Mouse (Mus musculus) forebrain, embryonic 15.5 days (tissue): ENCODE data around the gene R3hdm4. TPM values are rescaled to one million over a fixed set of nuclear protein-coding genes. Genes with fewer than 3 reads are reported as not detected.
"Not testable (repeated sequence)": the region's sequence is repeated elsewhere in the genome, so short reads cannot be mapped to it uniquely, and the experiment has no call there.

Experiments used
- ATAC-seq: fragments of 200-750 bp; cut with Nextera tagmentation; replicated peaks from 2 replicates; pipeline ENCODE4 v1.8.0; 2017; ENCODE audit warnings: mild to moderate bottlenecking, moderate TSS enrichment, moderate library complexity
- H3K27ac ChIP-seq: fragments of 300-500 bp; sonication (generic); replicated peaks from 2 replicates; pipeline ENCODE4 v1.5.1; 2015; ENCODE audit warnings: mild to moderate bottlenecking, inconsistent platforms
- H3K27me3 ChIP-seq: fragments of 300-500 bp; sonication (generic); 2 replicates; pipeline ENCODE4 v1.6.1; 2015; ENCODE audit warnings: inconsistent platforms
- H3K36me3 ChIP-seq: fragments of 300-500 bp; sonication (generic); 2 replicates; pipeline ENCODE4 v1.6.1; 2015; ENCODE audit warnings: mild to moderate bottlenecking, inconsistent platforms
- H3K4me1 ChIP-seq: fragments of 300-500 bp; sonication (generic); 2 replicates; pipeline ENCODE4 v1.6.1; 2015; ENCODE audit warnings: inconsistent platforms
- H3K4me2 ChIP-seq: fragments of 300-500 bp; sonication (generic); replicated peaks from 2 replicates; pipeline ENCODE4 v1.6.1; 2015; ENCODE audit warnings: mild to moderate bottlenecking, inconsistent platforms
- H3K4me3 ChIP-seq: fragments of 300-500 bp; sonication (generic); 2 replicates; pipeline ENCODE4 v1.5.1; 2015; ENCODE audit warnings: mild to moderate bottlenecking, inconsistent platforms
- H3K9ac ChIP-seq: fragments of 300-500 bp; sonication (generic); replicated peaks from 2 replicates; pipeline ENCODE4 v1.6.1; 2015; ENCODE audit warnings: mild to moderate bottlenecking, inconsistent platforms
- H3K9me3 ChIP-seq: fragments of 300-500 bp; sonication (generic); 2 replicates; pipeline ENCODE4 v1.6.1; 2016; ENCODE audit warnings: inconsistent platforms
- WGBS: fragments of 180-500 bp; shearing (Covaris S2); methylation state at CpG from one replicate; pipeline ENCODE4 v1.1.7; 2015; ENCODE audit warnings: mixed read lengths; 5-methylcytosine and 5-hydroxymethylcytosine counted together
- polyA plus RNA-seq: library from polyadenylated mRNA; unstranded; fragments of >200 nt; fragmentation: Nextera tagmentation; extraction: Ambion mirVana; gene quantifications from 2 replicates; pipeline ENCODE4 v1.2.1, GENCODE M21; 2015

The R3hdm4 gene
- 272 and 277 TPM in 2 replicates for polyA plus RNA-seq

- H3K4me1 ChIP-seq = peaks cover 32% of the 10 kb centered on the region
- no peaks in the 10 kb centered on the region for H3K9me3 ChIP-seq
- peak within 1 kb of the TSS; percentile 22 for H3K4me3 ChIP-seq
- peak within 1 kb of the TSS; percentile 36; the same call in 1 of the 2 replicates for H3K9ac ChIP-seq
- peak within 1 kb of the TSS; percentile 35 for H3K4me2 ChIP-seq
- peaks cover 66% of the 10 kb centered on the region for H3K27me3 ChIP-seq
- 3% methylated on average over 40 of the region's 41 CpGs for WGBS
- no peak for ATAC-seq
- H3K36me3 ChIP-seq = no peaks in the 10 kb centered on the region
- no peak within 1 kb of the TSS for H3K27ac ChIP-seq
Measured at GRCm38 (mm10) chr10:79920958-79921535, at the start of gene R3hdm4. TSS of gene R3hdm4 (minus strand) at chr10:79921208.

- no peak within 1 kb of the TSS for H3K27ac ChIP-seq
- H3K27me3 ChIP-seq = peaks cover 32% of the 10 kb centered on the region
- H3K36me3 ChIP-seq = peaks cover 30% of the 10 kb centered on the region
- peak within 1 kb of the TSS; percentile 34 for H3K9ac ChIP-seq
- 8% methylated on average over 46 of the region's 47 CpGs for WGBS
- H3K9me3 ChIP-seq = no peaks in the 10 kb centered on the region
- H3K4me3 ChIP-seq = peak within 1 kb of the TSS; percentile 33
- ATAC-seq = peak; percentile 15; the same call in 1 of the 2 replicates
- H3K4me2 ChIP-seq = peak within 1 kb of the TSS; percentile 48
- H3K4me1 ChIP-seq = peaks cover 16% of the 10 kb centered on the region
Measured at GRCm38 (mm10) chr10:79970415-79971182, 49.6 kb upstream of the R3hdm4 start, which contains the start of gene Grin3b. TSS of gene Grin3b (plus strand) at chr10:79970715.

DNA sequence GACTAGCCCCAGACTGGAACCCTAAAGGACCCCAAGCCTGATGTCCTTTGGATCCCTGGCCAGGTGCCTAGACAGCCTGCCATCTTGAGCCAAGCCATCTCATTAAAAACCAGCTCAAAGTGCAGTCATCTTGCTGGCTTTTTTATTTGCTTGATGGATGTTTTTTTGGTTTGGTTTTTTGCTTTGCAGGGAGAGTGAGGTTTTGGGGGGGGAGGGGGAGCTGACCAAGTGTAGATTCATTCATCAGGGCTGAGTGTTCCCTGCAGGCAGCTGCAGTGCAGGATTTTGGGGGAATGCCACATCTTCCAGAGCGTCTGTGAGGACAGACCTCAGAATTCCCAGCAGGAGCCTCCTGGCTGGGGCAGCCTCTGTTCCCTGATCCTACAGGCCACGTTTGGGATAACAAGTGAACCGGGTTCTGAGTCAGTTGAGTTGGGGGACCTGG, 48.1 kb upstream of the R3hdm4 start:
- H3K9me3 ChIP-seq = no peaks in the 10 kb centered on the region
- ATAC-seq = no peak
- no peak overlapping the region for H3K4me2 ChIP-seq
- H3K4me3 ChIP-seq = no peak overlapping the region
- peaks cover 16% of the 10 kb centered on the region for H3K4me1 ChIP-seq
- H3K27ac ChIP-seq = no peak overlapping the region
- H3K9ac ChIP-seq = no peak overlapping the region
- H3K36me3 ChIP-seq = peaks cover 34% of the 10 kb centered on the region
- peaks cover 32% of the 10 kb centered on the region for H3K27me3 ChIP-seq
- 11% methylated on average over 3 of the region's 3 CpGs for WGBS

DNA sequence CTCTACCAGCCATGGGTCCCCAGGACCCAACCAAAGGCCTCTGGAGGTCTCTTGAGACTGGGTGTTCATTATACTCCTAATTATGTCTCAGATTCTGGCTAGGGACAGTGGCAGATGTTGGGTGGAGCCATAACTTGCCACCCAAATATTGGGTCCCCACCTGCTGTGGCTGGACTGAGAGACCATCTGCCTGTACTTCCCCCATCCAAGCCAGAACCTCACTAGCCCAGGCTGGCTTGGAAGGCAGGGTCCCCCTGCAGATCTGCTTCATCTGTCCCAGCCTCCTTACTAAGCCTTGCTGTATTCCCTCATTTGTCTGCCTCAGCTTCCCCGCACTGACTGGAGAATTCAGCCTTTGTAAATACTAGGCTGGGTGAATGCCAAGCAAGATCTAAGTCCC, 47.2 kb upstream of the R3hdm4 start:
- Histone ChIP-seq H3K27me3 (peaks cover 32% of the 10 kb centered on the region), H3K9ac (no peak overlapping the region), H3K9me3 (no peaks in the 10 kb centered on the region), H3K4me2 (no peak overlapping the region), H3K4me1 (peaks cover 16% of the 10 kb centered on the region), H3K4me3 (no peak overlapping the region), H3K27ac (no peak overlapping the region), H3K36me3 (peaks cover 42% of the 10 kb centered on the region)
- ATAC-seq = no peak
- 72% methylated on average over 1 of the region's 1 CpGs for WGBS

- Histone ChIP-seq H3K36me3 (peaks cover 52% of the 10 kb centered on the region), H3K4me2 (no peak overlapping the region), H3K9me3 (no peaks in the 10 kb centered on the region), H3K27ac (no peak overlapping the region), H3K27me3 (peaks cover 25% of the 10 kb centered on the region), H3K4me1 (peaks cover 16% of the 10 kb centered on the region), H3K9ac (no peak overlapping the region), H3K4me3 (no peak overlapping the region)
- no peak for ATAC-seq
- WGBS = 90% methylated on average over 5 of the region's 5 CpGs
Measured at GRCm38 (mm10) chr10:79966886-79967400, 45.9 kb upstream of the R3hdm4 start.

DNA sequence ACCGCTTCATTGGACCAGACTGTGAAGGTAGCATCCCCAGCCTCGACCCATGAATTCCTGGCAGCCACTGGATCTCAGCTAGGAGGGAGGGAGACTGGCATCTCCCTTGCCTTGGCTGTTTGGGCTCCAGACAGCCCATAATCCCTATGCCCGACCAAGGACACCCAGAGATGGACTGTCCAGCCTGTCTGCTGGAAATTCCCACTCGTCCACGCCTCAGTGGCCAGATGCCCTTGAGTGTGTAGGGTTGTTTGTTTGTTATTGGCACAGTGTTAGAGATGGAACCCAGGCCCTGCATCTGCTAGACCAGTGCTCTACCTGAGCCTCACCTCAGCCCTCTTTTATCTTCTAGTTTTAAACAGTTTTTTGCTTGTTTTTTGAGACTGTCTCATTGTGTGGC, 44.3 kb upstream of the R3hdm4 start:
- H3K27me3 ChIP-seq = peaks cover 11% of the 10 kb centered on the region; the same call in 1 of the 2 replicates
- H3K36me3 ChIP-seq = peaks cover 52% of the 10 kb centered on the region
- H3K27ac ChIP-seq = no peak overlapping the region
- no peak overlapping the region for H3K4me2 ChIP-seq
- no peak for ATAC-seq
- H3K4me1 ChIP-seq = peaks cover 18% of the 10 kb centered on the region
- H3K9me3 ChIP-seq = no peaks in the 10 kb centered on the region
- no peak overlapping the region for H3K4me3 ChIP-seq
- H3K9ac ChIP-seq = no peak overlapping the region
- 95% methylated on average over 5 of the region's 5 CpGs for WGBS

- no peak for ATAC-seq
- H3K9me3 ChIP-seq = no peaks in the 10 kb centered on the region
- no peak overlapping the region for H3K9ac ChIP-seq
- no peak overlapping the region for H3K27ac ChIP-seq
- peaks cover 18% of the 10 kb centered on the region for H3K4me1 ChIP-seq
- no peak overlapping the region for H3K4me3 ChIP-seq
- peaks cover 5% of the 10 kb centered on the region; the same call in 1 of the 2 replicates for H3K27me3 ChIP-seq
- peaks cover 52% of the 10 kb centered on the region for H3K36me3 ChIP-seq
- WGBS = 94% methylated on average over 7 of the region's 7 CpGs
- no peak overlapping the region for H3K4me2 ChIP-seq
Measured at GRCm38 (mm10) chr10:79964727-79965126, 43.7 kb upstream of the R3hdm4 start.

GRCm38 (mm10) chr10:79960671-79961294, 39.8 kb upstream of the R3hdm4 start:
- Histone ChIP-seq H3K9me3 (no peaks in the 10 kb centered on the region), H3K4me2 (peak overlapping the region; percentile 74), H3K36me3 (peaks cover 30% of the 10 kb centered on the region), H3K4me3 (peak overlapping the region; percentile 67), H3K27ac (no peak overlapping the region), H3K4me1 (peaks cover 10% of the 10 kb centered on the region), H3K9ac (peak overlapping the region; percentile 73), H3K27me3 (no peaks in the 10 kb centered on the region)
- 0 out of 2 replicates have a peak, but pooled peaks have one; percentile 0 for ATAC-seq
- WGBS = 16% methylated on average over 10 of the region's 10 CpGs

DNA sequence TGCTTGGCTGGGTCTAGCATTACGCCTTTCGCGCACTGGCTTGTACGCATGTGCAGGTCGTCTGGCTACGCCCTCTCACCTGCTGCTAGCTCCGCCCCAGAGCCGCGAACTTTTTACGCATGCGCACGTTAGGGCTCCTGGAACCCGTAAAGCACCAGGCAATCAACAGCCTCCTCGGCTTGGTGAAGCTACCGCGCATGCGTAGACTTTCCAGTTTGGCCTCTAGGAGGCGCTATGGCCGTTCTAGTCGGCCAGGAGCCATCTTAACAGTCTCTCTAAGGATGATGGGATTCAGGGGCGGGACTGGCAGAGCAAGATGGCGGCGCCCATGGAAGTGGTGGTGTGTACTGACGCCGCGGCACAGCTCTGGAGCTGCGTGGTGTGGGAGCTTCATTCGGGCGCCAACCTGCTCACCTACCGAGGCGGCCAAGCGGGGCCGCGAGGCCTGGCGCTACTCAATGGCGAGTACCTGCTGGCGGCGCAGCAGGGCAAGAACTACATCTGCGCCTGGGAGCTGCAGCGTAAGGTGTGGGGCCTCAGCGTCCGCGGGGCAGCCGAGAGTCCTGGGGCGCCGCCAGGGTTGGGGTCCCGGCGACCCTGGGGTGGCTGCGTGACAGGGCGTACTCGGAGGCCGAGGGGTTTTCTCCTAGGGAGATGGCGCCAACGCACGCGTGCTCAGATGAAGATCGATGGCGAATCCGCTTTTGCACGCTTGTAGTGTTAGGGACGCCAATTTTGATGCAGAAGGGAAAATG, 39.0 kb upstream of the R3hdm4 start, which contains the start of gene Wdr18:
Gene Wdr18, plus strand, starts transcription at position 306 of the 755 bp plus-strand sequence.
- H3K27ac ChIP-seq = peak within 1 kb of the TSS; percentile 51
- peak within 1 kb of the TSS; percentile 73 for H3K9ac ChIP-seq
- peak; percentile 96 for ATAC-seq
- peak within 1 kb of the TSS; percentile 67 for H3K4me3 ChIP-seq
- H3K4me1 ChIP-seq = peaks cover 10% of the 10 kb centered on the region
- H3K36me3 ChIP-seq = peaks cover 23% of the 10 kb centered on the region
- no peaks in the 10 kb centered on the region for H3K27me3 ChIP-seq
- no peaks in the 10 kb centered on the region for H3K9me3 ChIP-seq
- under 1% methylated on average over 61 of the region's 61 CpGs for WGBS
- peak within 1 kb of the TSS; percentile 74 for H3K4me2 ChIP-seq

- Histone ChIP-seq H3K4me3 (peak overlapping the region; percentile 67), H3K36me3 (peaks cover 21% of the 10 kb centered on the region), H3K4me1 (peaks cover 10% of the 10 kb centered on the region), H3K4me2 (peak overlapping the region; percentile 25; the same call in 1 of the 2 replicates)
- not testable (repeated sequence) for H3K27ac ChIP-seq, H3K27me3 ChIP-seq, H3K9ac ChIP-seq, H3K9me3 ChIP-seq
- WGBS = 34% methylated on average over 10 of the region's 10 CpGs
- ATAC-seq = peak; percentile 49; the same call in 1 of the 2 replicates
Measured at GRCm38 (mm10) chr10:79959412-79959811, 38.4 kb upstream of the R3hdm4 start.

- no peaks in the 10 kb centered on the region for H3K27me3 ChIP-seq
- WGBS = 16% methylated on average over 21 of the region's 21 CpGs
- peaks cover 10% of the 10 kb centered on the region for H3K4me1 ChIP-seq
- H3K36me3 ChIP-seq = peaks cover 12% of the 10 kb centered on the region
- H3K27ac ChIP-seq = no peak overlapping the region
- H3K4me2 ChIP-seq = no peak overlapping the region
- H3K9ac ChIP-seq = no peak overlapping the region
- no peaks in the 10 kb centered on the region for H3K9me3 ChIP-seq
- no peak overlapping the region for H3K4me3 ChIP-seq
- ATAC-seq = no peak
Measured at GRCm38 (mm10) chr10:79958140-79958816, 37.3 kb upstream of the R3hdm4 start.
